Mouse (Mus musculus): ENCODE measurements at regions not wholly inside any gene's neighbourhood (a gene's known extent, or its start where the extent isn't known, plus 50 kb on each side); places are given as distances from the start of the nearest gene placed in this dataset.

- Histone ChIP-seq H3K4me3 (replicated peaks; ENCODE audit: low read length) (no peak overlapping the region), H3K9me3 (replicated peaks; ENCODE audit: control insufficient read depth, low read length) (no peaks in the 10 kb centered on the region), H3K36me3 (ENCODE audit: control insufficient read depth, insufficient read depth, low read length) (no peaks in the 10 kb centered on the region), H3K27me3 (ENCODE audit: control insufficient read depth, insufficient read depth, low read length) (no peaks in the 10 kb centered on the region), H3K4me2 (ENCODE audit: low read depth, low read length) (no peak overlapping the region), H3K27ac (ENCODE audit: low read length) (no peak overlapping the region), H3K4me1 (ENCODE audit: control insufficient read depth, insufficient read depth, low read length) (peaks cover 7% of the 10 kb centered on the region), H3K9ac (ENCODE audit: low read length) (no peak overlapping the region)
- 75% methylated on average over 8 of the region's 8 CpGs for WGBS
- no peak for ATAC-seq (ENCODE audit: insufficient read depth, low FRiP score)
Observed at GRCm38 (mm10) chr15:36394914-36395671, 612.5 kb downstream of the Zfp706 start.

- no peak for ATAC-seq (ENCODE audit: insufficient read depth, low FRiP score)
- Histone ChIP-seq H3K4me2 (ENCODE audit: low read depth, low read length) (no peak overlapping the region), H3K27ac (ENCODE audit: low read length) (no peak overlapping the region), H3K4me3 (replicated peaks; ENCODE audit: low read length) (no peak overlapping the region), H3K4me1 (ENCODE audit: control insufficient read depth, insufficient read depth, low read length) (no peaks in the 10 kb centered on the region), H3K9me3 (replicated peaks; ENCODE audit: control insufficient read depth, low read length) (no peaks in the 10 kb centered on the region), H3K36me3 (ENCODE audit: control insufficient read depth, insufficient read depth, low read length) (no peaks in the 10 kb centered on the region), H3K9ac (ENCODE audit: low read length) (no peak overlapping the region), H3K27me3 (ENCODE audit: control insufficient read depth, insufficient read depth, low read length) (no peaks in the 10 kb centered on the region)
- WGBS, result 56% methylated on average over 4 of the region's 4 CpGs
Observed at GRCm38 (mm10) chr15:36389775-36390174, 617.8 kb downstream of the Zfp706 start.

GRCm38 (mm10) chr15:36381228-36381671 is 626.3 kb downstream of the Zfp706 start:
- 5% methylated on average over 8 of the region's 8 CpGs for WGBS
- H3K4me3 ChIP-seq (replicated peaks; ENCODE audit: low read length), result peak overlapping the region; percentile 11; the same call in 1 of the 2 replicates
- H3K4me1 ChIP-seq (ENCODE audit: control insufficient read depth, insufficient read depth, low read length), result 0 out of 2 replicates have a peak, but pooled peaks cover 6% of the 10 kb centered on the region
- no peaks in the 10 kb centered on the region for H3K36me3 ChIP-seq (ENCODE audit: control insufficient read depth, insufficient read depth, low read length)
- H3K9me3 ChIP-seq (replicated peaks; ENCODE audit: control insufficient read depth, low read length), result no peaks in the 10 kb centered on the region
- 0 out of 2 replicates have a peak overlapping the region, but pooled peaks have one; percentile 29 for H3K9ac ChIP-seq (ENCODE audit: low read length)
- no peaks in the 10 kb centered on the region for H3K27me3 ChIP-seq (ENCODE audit: control insufficient read depth, insufficient read depth, low read length)
- peak overlapping the region; percentile 36 for H3K4me2 ChIP-seq (ENCODE audit: low read depth, low read length)
- ATAC-seq (ENCODE audit: insufficient read depth, low FRiP score), result no peak
- H3K27ac ChIP-seq (ENCODE audit: low read length), result no peak overlapping the region

GRCm38 (mm10) chr15:36380461-36381227 is 626.9 kb downstream of the Zfp706 start:
- 12% methylated on average over 17 of the region's 17 CpGs for WGBS
- Histone ChIP-seq H3K27me3 (ENCODE audit: control insufficient read depth, insufficient read depth, low read length) (no peaks in the 10 kb centered on the region), H3K9me3 (replicated peaks; ENCODE audit: control insufficient read depth, low read length) (no peaks in the 10 kb centered on the region), H3K4me3 (replicated peaks; ENCODE audit: low read length) (peak overlapping the region; percentile 11; the same call in 1 of the 2 replicates), H3K4me2 (ENCODE audit: low read depth, low read length) (peak overlapping the region; percentile 36), H3K27ac (ENCODE audit: low read length) (no peak overlapping the region), H3K36me3 (ENCODE audit: control insufficient read depth, insufficient read depth, low read length) (no peaks in the 10 kb centered on the region), H3K4me1 (ENCODE audit: control insufficient read depth, insufficient read depth, low read length) (0 out of 2 replicates have a peak, but pooled peaks cover 6% of the 10 kb centered on the region), H3K9ac (ENCODE audit: low read length) (0 out of 2 replicates have a peak overlapping the region, but pooled peaks have one; percentile 29)
- ATAC-seq (ENCODE audit: insufficient read depth, low FRiP score), result no peak

GRCm38 (mm10) chr15:36378640-36379039 is 628.9 kb downstream of the Zfp706 start:
- Histone ChIP-seq H3K27me3 (ENCODE audit: control insufficient read depth, insufficient read depth, low read length) (no peaks in the 10 kb centered on the region), H3K36me3 (ENCODE audit: control insufficient read depth, insufficient read depth, low read length) (no peaks in the 10 kb centered on the region), H3K27ac (ENCODE audit: low read length) (no peak overlapping the region), H3K9ac (ENCODE audit: low read length) (no peak overlapping the region), H3K4me2 (ENCODE audit: low read depth, low read length) (no peak overlapping the region), H3K4me3 (replicated peaks; ENCODE audit: low read length) (no peak overlapping the region), H3K4me1 (ENCODE audit: control insufficient read depth, insufficient read depth, low read length) (peaks cover 16% of the 10 kb centered on the region), H3K9me3 (replicated peaks; ENCODE audit: control insufficient read depth, low read length) (no peaks in the 10 kb centered on the region)
- 85% methylated on average over 4 of the region's 4 CpGs for WGBS
- no peak for ATAC-seq (ENCODE audit: insufficient read depth, low FRiP score)

- WGBS, result 77% methylated on average over 6 of the region's 6 CpGs
Observed at GRCm38 (mm10) chr15:36376551-36376950, 631.0 kb downstream of the Zfp706 start.

GRCm38 (mm10) chr15:36375549-36375885 is 632.1 kb downstream of the Zfp706 start:
- Histone ChIP-seq H3K4me1 (ENCODE audit: control insufficient read depth, insufficient read depth, low read length) (peaks cover 14% of the 10 kb centered on the region), H3K4me3 (replicated peaks; ENCODE audit: low read length) (peak overlapping the region; percentile 45), H3K27me3 (ENCODE audit: control insufficient read depth, insufficient read depth, low read length) (no peaks in the 10 kb centered on the region), H3K4me2 (ENCODE audit: low read depth, low read length) (peak overlapping the region; percentile 85), H3K9ac (ENCODE audit: low read length) (0 out of 2 replicates have a peak overlapping the region, but pooled peaks have one; percentile 68), H3K36me3 (ENCODE audit: control insufficient read depth, insufficient read depth, low read length) (no peaks in the 10 kb centered on the region), H3K27ac (ENCODE audit: low read length) (peak overlapping the region; percentile 90), H3K9me3 (replicated peaks; ENCODE audit: control insufficient read depth, low read length) (no peaks in the 10 kb centered on the region)
- 9% methylated on average over 1 of the region's 1 CpGs for WGBS
- ATAC-seq (ENCODE audit: insufficient read depth, low FRiP score), result peak; percentile 34

More at GRCm38 (mm10) chr15:36376551-36376950, 631.0 kb downstream of the Zfp706 start:
- Histone ChIP-seq H3K4me2 (ENCODE audit: low read depth, low read length) (no peak overlapping the region), H3K27me3 (ENCODE audit: control insufficient read depth, insufficient read depth, low read length) (no peaks in the 10 kb centered on the region), H3K4me3 (replicated peaks; ENCODE audit: low read length) (no peak overlapping the region), H3K9ac (ENCODE audit: low read length) (no peak overlapping the region), H3K4me1 (ENCODE audit: control insufficient read depth, insufficient read depth, low read length) (peaks cover 20% of the 10 kb centered on the region), H3K9me3 (replicated peaks; ENCODE audit: control insufficient read depth, low read length) (no peaks in the 10 kb centered on the region), H3K36me3 (ENCODE audit: control insufficient read depth, insufficient read depth, low read length) (no peaks in the 10 kb centered on the region), H3K27ac (ENCODE audit: low read length) (no peak overlapping the region)
- ATAC-seq (ENCODE audit: insufficient read depth, low FRiP score), result no peak

- peak; percentile 83 for ATAC-seq (ENCODE audit: insufficient read depth, low FRiP score)
- Histone ChIP-seq H3K4me1 (ENCODE audit: control insufficient read depth, insufficient read depth, low read length) (peaks cover 14% of the 10 kb centered on the region), H3K4me2 (ENCODE audit: low read depth, low read length) (peak overlapping the region; percentile 85), H3K36me3 (ENCODE audit: control insufficient read depth, insufficient read depth, low read length) (no peaks in the 10 kb centered on the region), H3K27ac (ENCODE audit: low read length) (peak overlapping the region; percentile 90), H3K27me3 (ENCODE audit: control insufficient read depth, insufficient read depth, low read length) (no peaks in the 10 kb centered on the region), H3K4me3 (replicated peaks; ENCODE audit: low read length) (peak overlapping the region; percentile 45), H3K9ac (ENCODE audit: low read length) (peak overlapping the region; percentile 68), H3K9me3 (replicated peaks; ENCODE audit: control insufficient read depth, low read length) (no peaks in the 10 kb centered on the region)
- 2% methylated on average over 20 of the region's 20 CpGs for WGBS
Observed at GRCm38 (mm10) chr15:36374732-36375548, 632.6 kb downstream of the Zfp706 start.

Measured in stomach, embryonic 16.5 days (tissue).